Mouse (Mus musculus): Measurements from ENCODE around the gene Jph3.

The Jph3 gene

GRCm38 (mm10) chr8:121786542-121786941, 57.1 kb downstream of the Jph3 start:
- DNase-seq (ENCODE audit: low spot score): no peak

GRCm38 (mm10) chr8:121788786-121789185, 59.4 kb downstream of the Jph3 start:
- no peak for DNase-seq (ENCODE audit: low spot score)

GRCm38 (mm10) chr8:121792159-121792558, 62.7 kb downstream of the Jph3 start:
- peak; percentile 38 for DNase-seq (ENCODE audit: low spot score)

GRCm38 (mm10) chr8:121792627-121793026, 63.2 kb downstream of the Jph3 start:
- DNase-seq (ENCODE audit: low spot score): peak; percentile 72

GRCm38 (mm10) chr8:121794151-121794550, 64.7 kb downstream of the Jph3 start:
- DNase-seq (ENCODE audit: low spot score): no peak

GRCm38 (mm10) chr8:121795461-121795860, 66.0 kb downstream of the Jph3 start:
- DNase-seq (ENCODE audit: low spot score): no peak

GRCm38 (mm10) chr8:121796406-121796805, 67.0 kb downstream of the Jph3 start:
- DNase-seq (ENCODE audit: low spot score): peak; percentile 15

GRCm38 (mm10) chr8:121798401-121798800, 69.0 kb downstream of the Jph3 start:
- no peak for DNase-seq (ENCODE audit: low spot score)

- DNase-seq (ENCODE audit: low spot score): no peak
These were observed 75.4 kb downstream of the Jph3 start for GRCm38 (mm10) chr8:121804829-121805228.

- DNase-seq (ENCODE audit: low spot score): peak; percentile 16
These were observed 76.7 kb downstream of the Jph3 start for GRCm38 (mm10) chr8:121806126-121806525.

- DNase-seq (ENCODE audit: low spot score): no peak
These were observed 78.6 kb downstream of the Jph3 start for GRCm38 (mm10) chr8:121808032-121808431.

GRCm38 (mm10) chr8:121809524-121810155, 80.2 kb downstream of the Jph3 start:
- DNase-seq (ENCODE audit: low spot score): no peak

GRCm38 (mm10) chr8:121811502-121811901, 82.1 kb downstream of the Jph3 start:
- no peak for DNase-seq (ENCODE audit: low spot score)

- DNase-seq (ENCODE audit: low spot score): no peak
These were observed 82.6 kb downstream of the Jph3 start for GRCm38 (mm10) chr8:121811931-121812570.

GRCm38 (mm10) chr8:121818226-121818625, 88.8 kb downstream of the Jph3 start:
- DNase-seq (ENCODE audit: low spot score): no peak

- no peak for DNase-seq (ENCODE audit: low spot score)
These were observed 91.4 kb downstream of the Jph3 start for GRCm38 (mm10) chr8:121820840-121821239.

- DNase-seq (ENCODE audit: low spot score): no peak
These were observed 91.9 kb downstream of the Jph3 start for GRCm38 (mm10) chr8:121821320-121821719.

GRCm38 (mm10) chr8:121821770-121822169, 92.3 kb downstream of the Jph3 start:
- DNase-seq (ENCODE audit: low spot score): no peak

GRCm38 (mm10) chr8:121827726-121828125, 98.3 kb downstream of the Jph3 start:
- DNase-seq (ENCODE audit: low spot score): no peak

- DNase-seq (ENCODE audit: low spot score): no peak
These were observed 99.1 kb downstream of the Jph3 start for GRCm38 (mm10) chr8:121828376-121829023.

GRCm38 (mm10) chr8:121829048-121829776, 99.8 kb downstream of the Jph3 start, which contains the start of gene Klhdc4:
TSS of gene Klhdc4 (minus strand) at chr8:121829569.
- peak; percentile 83 for DNase-seq (ENCODE audit: low spot score)

GRCm38 (mm10) chr8:121829777-121830362, 100.4 kb downstream of the Jph3 start:
- DNase-seq (ENCODE audit: low spot score): no peak
